Mouse (Mus musculus) liver, embryonic 15.5 days (tissue): ENCODE data around the gene Hist1h4m. TPM values are rescaled to one million over a fixed set of nuclear protein-coding genes. Genes with fewer than 3 reads are reported as not detected.
"Not testable (repeated sequence)": the region's sequence is repeated elsewhere in the genome, so short reads cannot be mapped to it uniquely, and the experiment has no call there.

Experiments used
- ATAC-seq: fragments of 200-750 bp; cut with Nextera tagmentation; 2 replicates; pipeline ENCODE4 v1.8.0; 2017; ENCODE audit warnings: moderate number of reproducible peaks, mild to moderate bottlenecking, moderate library complexity; ENCODE audit not compliant: insufficient read depth
- H3K27ac ChIP-seq: fragments of 300-500 bp; sonication (generic); replicated peaks from 2 replicates; pipeline ENCODE4 v1.5.1; 2015; ENCODE audit warnings: mild to moderate bottlenecking, inconsistent platforms
- H3K27me3 ChIP-seq: fragments of 300-500 bp; sonication (generic); 2 replicates; pipeline ENCODE4 v1.6.1; 2015; ENCODE audit warnings: mild to moderate bottlenecking, inconsistent platforms
- H3K36me3 ChIP-seq: fragments of 300-500 bp; sonication (generic); replicated peaks from 2 replicates; pipeline ENCODE4 v1.6.1; 2015; ENCODE audit warnings: moderate library complexity, mild to moderate bottlenecking, inconsistent platforms
- H3K4me1 ChIP-seq: fragments of 300-500 bp; sonication (generic); replicated peaks from 2 replicates; pipeline ENCODE4 v1.6.1; 2015; ENCODE audit warnings: inconsistent platforms
- H3K4me2 ChIP-seq: fragments of 300-500 bp; sonication (generic); 2 replicates; pipeline ENCODE4 v1.6.1; 2015; ENCODE audit warnings: moderate library complexity, mild to moderate bottlenecking, inconsistent platforms
- H3K4me3 ChIP-seq: fragments of 300-500 bp; sonication (generic); replicated peaks from 2 replicates; pipeline ENCODE4 v1.5.1; 2015; ENCODE audit warnings: mild to moderate bottlenecking, inconsistent platforms
- H3K9ac ChIP-seq: fragments of 300-500 bp; sonication (generic); 2 replicates; pipeline ENCODE4 v1.6.1; 2015; ENCODE audit warnings: moderate library complexity, mild to moderate bottlenecking, inconsistent platforms
- H3K9me3 ChIP-seq: fragments of 300-500 bp; sonication (generic); replicated peaks from 2 replicates; pipeline ENCODE4 v1.6.1; 2016; ENCODE audit warnings: inconsistent platforms
- WGBS: fragments of 180-500 bp; shearing (Covaris S2); methylation state at CpG from one replicate; pipeline ENCODE4 v1.1.7; 2015; ENCODE audit warnings: mixed read lengths; ENCODE audit not compliant: insufficient replicate concordance; 5-methylcytosine and 5-hydroxymethylcytosine counted together
- polyA plus RNA-seq: library from polyadenylated mRNA; unstranded; fragments of >200 nt; fragmentation: Nextera tagmentation; extraction: Ambion mirVana; gene quantifications from 2 replicates; pipeline ENCODE4 v1.2.1, GENCODE M21; 2015

The Hist1h4m gene
- polyA plus RNA-seq, 1 experiment from 2014 or later: not detected

DNA sequence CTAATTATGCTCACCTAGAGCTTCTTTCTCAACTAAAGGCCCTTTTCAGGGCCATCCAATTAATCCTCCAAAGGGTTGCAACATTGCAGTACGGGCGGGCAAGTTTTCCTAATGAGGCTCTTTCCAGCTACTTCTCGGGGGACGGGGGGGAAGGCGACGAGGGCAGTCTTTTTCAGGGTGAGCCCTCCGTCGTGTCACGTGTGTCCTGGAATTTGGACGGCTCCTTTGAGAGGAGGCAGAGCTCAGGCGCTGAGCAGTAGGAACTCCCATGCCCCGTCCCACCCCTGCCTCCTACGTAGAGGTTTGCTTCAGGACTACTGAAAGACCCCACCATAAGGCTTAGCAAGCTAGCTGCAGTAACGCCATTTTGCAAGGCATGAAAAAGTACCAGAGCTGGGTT is 546 bp downstream of the Hist1h4m start:
- H3K36me3 ChIP-seq, H3K9me3 ChIP-seq, H3K27me3 ChIP-seq, H3K4me1 ChIP-seq: not testable (repeated sequence)
- Histone ChIP-seq H3K27ac (peak overlapping the region; percentile 88), H3K4me3 (peak overlapping the region; percentile 36), H3K9ac (peak overlapping the region; percentile 27; the same call in 1 of the 2 replicates), H3K4me2 (peak overlapping the region; percentile 50)
- WGBS: 0% methylated on average over 14 of the region's 14 CpGs
- peak; percentile 48 for ATAC-seq

DNA sequence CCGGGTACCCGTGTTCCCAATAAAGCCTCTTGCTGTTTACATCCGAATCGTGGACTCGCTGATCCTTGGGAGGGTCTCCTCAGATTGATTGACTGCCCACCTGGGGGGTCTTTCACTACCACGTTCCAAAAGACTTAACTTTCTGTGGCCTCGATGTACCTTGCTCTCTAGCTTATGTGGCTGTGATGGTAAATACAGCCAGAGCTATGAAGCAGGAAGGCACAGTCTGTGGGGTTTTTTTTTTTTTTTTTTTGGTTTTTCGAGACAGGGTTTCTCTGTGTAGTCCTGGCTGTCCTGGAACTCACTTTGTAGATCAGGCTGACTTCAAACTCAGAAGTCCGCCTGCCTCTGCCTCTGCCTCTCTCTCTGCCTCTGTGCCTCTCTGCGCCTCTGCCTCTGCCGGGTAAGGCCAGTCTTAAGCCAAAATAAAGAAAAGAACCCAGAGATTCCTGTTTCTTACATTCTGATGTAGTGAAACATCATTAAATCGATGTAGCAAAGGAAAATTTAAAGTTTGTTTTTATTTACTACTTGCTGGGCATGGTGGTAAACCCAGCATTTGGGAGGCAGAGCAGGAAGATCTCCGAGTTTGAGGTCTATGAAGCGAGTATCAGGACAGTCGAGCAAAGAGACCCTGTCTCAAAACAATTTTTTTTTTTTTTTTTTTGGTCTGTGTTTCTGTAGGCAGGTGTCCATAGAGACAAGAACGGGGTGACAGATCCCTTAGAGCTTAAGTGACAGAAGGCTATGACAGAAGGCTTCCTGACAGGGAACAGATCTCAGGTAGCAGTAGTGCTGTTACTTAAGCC is 8.7 kb downstream of the Hist1h4m start:
- H3K27ac ChIP-seq, ATAC-seq: not testable (repeated sequence)

DNA sequence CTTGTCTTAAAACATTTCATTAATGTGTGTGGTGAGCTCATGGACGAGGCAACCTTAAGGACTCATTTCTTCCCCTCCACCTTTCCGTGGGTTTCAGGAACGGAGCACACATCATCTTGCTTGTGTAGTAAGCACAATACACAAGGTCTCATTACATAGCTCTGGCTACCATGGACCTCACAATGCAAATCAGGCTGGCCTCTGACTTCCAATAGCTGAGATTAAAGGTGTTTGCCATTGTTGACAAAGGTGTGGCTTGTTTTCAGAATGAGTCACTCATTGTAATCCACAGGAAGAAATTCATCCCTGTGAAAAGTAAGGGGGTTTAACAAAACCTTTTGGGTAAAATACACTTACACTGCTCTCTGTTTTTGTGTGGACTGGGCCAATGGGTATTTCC is 17.0 kb downstream of the Hist1h4m start:
- Histone ChIP-seq H3K27me3 (no peaks in the 10 kb centered on the region), H3K9ac (no peak overlapping the region), H3K4me3 (no peak overlapping the region), H3K27ac (peak overlapping the region; percentile 84; the same call in 1 of the 2 replicates), H3K9me3 (no peaks in the 10 kb centered on the region), H3K4me2 (no peak overlapping the region), H3K4me1 (peaks cover 15% of the 10 kb centered on the region), H3K36me3 (peaks cover 8% of the 10 kb centered on the region; the same call in 1 of the 2 replicates)
- 82% methylated on average over 3 of the region's 3 CpGs for WGBS
- no peak for ATAC-seq

More for the DNA sequence above, 8.7 kb downstream of the Hist1h4m start:
- H3K4me3 ChIP-seq, H3K9ac ChIP-seq, H3K4me2 ChIP-seq, H3K36me3 ChIP-seq, H3K27me3 ChIP-seq, H3K4me1 ChIP-seq, H3K9me3 ChIP-seq: not testable (repeated sequence)
- WGBS: 72% methylated on average over 7 of the region's 16 CpGs

DNA sequence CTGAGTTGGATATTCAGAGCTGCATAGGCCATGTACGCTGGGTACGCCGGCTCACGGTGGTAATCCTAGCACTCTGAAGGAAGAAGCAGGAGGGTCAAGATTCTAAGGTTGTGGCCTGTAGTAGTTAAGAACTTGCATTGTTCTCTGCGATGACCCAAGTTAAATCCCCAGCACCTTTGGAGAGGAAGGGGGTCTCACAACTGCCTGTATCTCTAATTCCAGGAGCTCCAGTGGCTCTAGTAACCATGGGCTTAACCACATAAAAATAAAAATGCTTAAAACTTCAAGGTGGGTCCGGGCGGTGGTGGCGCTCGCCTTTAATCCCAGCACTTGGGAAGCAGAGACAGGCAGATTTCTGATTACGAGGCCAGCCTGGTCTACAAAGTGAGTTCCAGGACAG is 18.8 kb downstream of the Hist1h4m start:
- peaks cover 8% of the 10 kb centered on the region; the same call in 1 of the 2 replicates for H3K36me3 ChIP-seq
- H3K27ac ChIP-seq: peak overlapping the region; percentile 84
- peak overlapping the region; percentile 58 for H3K4me2 ChIP-seq
- H3K9ac ChIP-seq: peak overlapping the region; percentile 54
- H3K4me3 ChIP-seq: peak overlapping the region; percentile 42
- H3K9me3 ChIP-seq: no peaks in the 10 kb centered on the region
- peaks cover 15% of the 10 kb centered on the region for H3K4me1 ChIP-seq
- WGBS: 78% methylated on average over 10 of the region's 10 CpGs
- H3K27me3 ChIP-seq: no peaks in the 10 kb centered on the region
- ATAC-seq: no peak

DNA sequence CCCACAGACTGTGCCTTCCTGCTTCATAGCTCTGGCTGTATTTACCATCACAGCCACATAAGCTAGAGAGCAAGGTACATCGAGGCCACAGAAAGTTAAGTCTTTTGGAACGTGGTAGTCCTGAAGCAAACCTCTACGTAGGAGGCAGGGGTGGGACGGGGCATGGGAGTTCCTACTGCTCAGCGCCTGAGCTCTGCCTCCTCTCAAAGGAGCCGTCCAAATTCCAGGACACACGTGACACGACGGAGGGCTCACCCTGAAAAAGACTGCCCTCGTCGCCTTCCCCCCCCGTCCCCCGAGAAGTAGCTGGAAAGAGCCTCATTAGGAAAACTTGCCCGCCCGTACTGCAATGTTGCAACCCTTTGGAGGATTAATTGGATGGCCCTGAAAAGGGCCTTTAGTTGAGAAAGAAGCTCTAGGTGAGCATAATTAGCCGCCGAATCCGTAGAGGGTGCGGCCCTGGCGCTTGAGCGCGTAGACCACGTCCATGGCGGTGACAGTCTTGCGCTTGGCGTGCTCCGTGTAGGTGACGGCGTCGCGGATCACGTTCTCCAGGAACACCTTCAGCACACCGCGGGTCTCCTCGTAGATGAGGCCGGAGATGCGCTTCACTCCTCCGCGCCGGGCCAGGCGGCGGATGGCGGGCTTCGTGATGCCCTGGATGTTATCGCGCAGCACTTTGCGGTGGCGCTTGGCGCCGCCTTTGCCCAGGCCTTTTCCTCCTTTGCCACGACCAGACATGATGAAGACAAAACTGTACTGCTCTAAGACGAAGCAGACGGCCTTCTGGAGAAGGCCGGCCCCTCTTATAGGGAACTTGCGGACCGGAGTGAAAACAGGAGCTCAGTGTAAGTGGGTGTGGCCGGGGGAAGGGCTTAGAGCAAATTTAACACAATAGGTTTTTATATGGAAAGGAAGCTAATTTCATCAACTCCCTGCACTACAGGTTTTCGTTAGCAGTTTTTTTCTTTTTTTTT is 20.2 kb downstream of the Hist1h4m start, which contains the start of gene Hist1h4n:
TSS of gene Hist1h4n (minus strand) at position 779 of the 977 bp plus-strand sequence.
- not testable (repeated sequence) for H3K9ac ChIP-seq
- H3K4me3 ChIP-seq: peak within 1 kb of the TSS; percentile 37

DNA sequence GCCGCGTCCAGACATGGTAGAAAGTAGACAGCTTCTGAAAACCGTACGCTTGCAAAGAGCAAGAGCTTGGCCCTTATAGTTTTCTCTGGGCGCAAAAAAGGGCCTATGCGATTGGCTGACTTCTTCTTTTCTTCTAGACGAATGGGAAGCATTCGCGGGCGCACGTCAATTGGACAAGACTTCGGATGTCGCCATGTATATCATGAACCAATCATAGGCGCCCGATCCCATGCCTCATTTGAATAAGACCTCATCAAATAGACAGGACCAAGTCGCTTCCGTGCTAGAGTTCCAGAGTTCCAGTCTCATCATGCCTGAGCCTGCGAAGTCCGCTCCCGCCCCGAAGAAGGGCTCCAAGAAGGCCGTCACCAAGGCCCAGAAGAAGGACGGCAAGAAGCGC is 21.9 kb downstream of the Hist1h4m start, which contains the start of the genes Hist1h2ap and Hist1h2br:
TSS of gene Hist1h2ap (minus strand) at position 47 of the 400 bp plus-strand sequence.
TSS of gene Hist1h2br (plus strand) at position 283 of the 400 bp plus-strand sequence.
- H3K27me3 ChIP-seq, H3K4me3 ChIP-seq, H3K9me3 ChIP-seq, H3K36me3 ChIP-seq, H3K9ac ChIP-seq, H3K27ac ChIP-seq, H3K4me2 ChIP-seq: not testable (repeated sequence)
- H3K4me1 ChIP-seq: peaks cover 15% of the 10 kb centered on the region
- WGBS: no CpG with 5 or more reads among the region's 24 CpGs
- peak; percentile 84 for ATAC-seq

More for the DNA sequence above, 20.2 kb downstream of the Hist1h4m start, which contains the start of gene Hist1h4n:
- H3K9me3 ChIP-seq, H3K36me3 ChIP-seq, H3K27me3 ChIP-seq: not testable (repeated sequence)
- peaks cover 15% of the 10 kb centered on the region for H3K4me1 ChIP-seq
- 0% methylated on average over 24 of the region's 58 CpGs for WGBS
- peak within 1 kb of the TSS; percentile 81 for H3K27ac ChIP-seq
- peak within 1 kb of the TSS; percentile 50 for H3K4me2 ChIP-seq
- peak; percentile 63 for ATAC-seq

DNA sequence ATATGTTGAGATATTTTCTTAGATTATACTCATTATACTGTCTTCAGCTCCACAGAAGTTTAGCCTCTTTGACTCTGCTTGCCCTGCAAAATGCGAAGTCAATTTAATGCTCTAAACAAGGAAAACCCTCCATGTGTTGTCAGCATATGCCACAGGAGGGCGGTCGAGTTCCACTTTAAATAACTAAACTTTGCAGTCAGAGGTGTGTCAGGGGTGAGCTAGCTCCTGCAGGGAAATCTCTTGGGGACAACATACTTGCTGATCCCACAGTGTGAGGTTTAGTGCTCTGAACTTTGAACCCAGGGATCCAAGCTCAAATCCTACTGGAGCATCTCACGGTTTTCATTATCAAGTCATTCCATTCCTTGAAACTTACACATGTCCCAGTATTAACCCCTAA is 29.0 kb downstream of the Hist1h4m start:
- peak; percentile 45; the same call in 1 of the 2 replicates for ATAC-seq
- not testable (repeated sequence) for H3K36me3 ChIP-seq, H3K9me3 ChIP-seq, H3K27me3 ChIP-seq, H3K9ac ChIP-seq, H3K4me2 ChIP-seq, H3K4me1 ChIP-seq, H3K4me3 ChIP-seq, H3K27ac ChIP-seq
- WGBS: no CpG with 5 or more reads among the region's 4 CpGs

DNA sequence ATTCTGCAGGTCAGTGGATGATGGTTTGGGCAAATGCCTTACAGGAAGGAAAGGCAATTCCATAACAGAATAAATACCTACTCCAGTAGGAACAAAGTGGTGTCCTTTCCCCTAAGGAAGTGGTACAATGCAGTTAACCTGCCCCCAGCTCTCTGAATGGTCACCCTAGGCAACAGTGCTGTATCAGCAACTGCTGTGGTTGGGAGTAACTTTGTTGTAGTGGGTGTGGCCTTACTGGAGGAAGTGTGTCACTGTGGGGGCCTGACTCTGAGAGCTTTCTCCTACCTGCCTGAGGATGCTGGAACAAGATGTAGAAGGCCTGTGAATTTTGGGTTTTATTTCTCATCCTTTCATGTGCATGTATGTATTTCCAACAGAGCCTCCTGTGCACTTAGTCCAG is 34.8 kb downstream of the Hist1h4m start:
- H3K4me2 ChIP-seq, H3K4me1 ChIP-seq, H3K36me3 ChIP-seq, H3K9ac ChIP-seq, ATAC-seq, H3K27me3 ChIP-seq, H3K9me3 ChIP-seq, H3K4me3 ChIP-seq, H3K27ac ChIP-seq: not testable (repeated sequence)

DNA sequence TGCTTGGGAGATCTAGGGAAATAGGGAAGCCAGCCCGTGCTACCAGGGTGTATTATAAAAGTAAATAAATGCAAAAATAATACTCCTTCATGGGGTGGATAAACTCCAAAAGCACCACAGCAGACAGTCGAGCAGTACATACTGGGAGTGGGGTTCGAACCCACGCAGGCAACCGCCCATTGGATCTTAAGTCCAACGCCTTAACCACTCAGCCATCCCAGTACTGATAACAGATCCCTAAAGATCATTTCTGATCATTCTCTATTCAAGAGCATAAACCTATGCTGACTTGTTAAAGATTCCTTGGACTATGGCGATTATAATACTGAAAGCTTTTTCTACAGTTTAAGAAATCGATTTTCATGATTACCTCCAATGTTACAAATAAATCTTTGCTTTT is 36.3 kb downstream of the Hist1h4m start:
- no peaks in the 10 kb centered on the region for H3K9me3 ChIP-seq
- no peak for ATAC-seq
- H3K27me3 ChIP-seq: no peaks in the 10 kb centered on the region
- H3K4me2 ChIP-seq: no peak overlapping the region; the same call in 1 of the 2 replicates
- no peak overlapping the region for H3K9ac ChIP-seq
- no peak overlapping the region for H3K4me3 ChIP-seq
- no peaks in the 10 kb centered on the region for H3K36me3 ChIP-seq
- peaks cover 2% of the 10 kb centered on the region; the same call in 1 of the 2 replicates for H3K4me1 ChIP-seq
- WGBS: 31% methylated on average over 8 of the region's 8 CpGs
- no peak overlapping the region for H3K27ac ChIP-seq

DNA sequence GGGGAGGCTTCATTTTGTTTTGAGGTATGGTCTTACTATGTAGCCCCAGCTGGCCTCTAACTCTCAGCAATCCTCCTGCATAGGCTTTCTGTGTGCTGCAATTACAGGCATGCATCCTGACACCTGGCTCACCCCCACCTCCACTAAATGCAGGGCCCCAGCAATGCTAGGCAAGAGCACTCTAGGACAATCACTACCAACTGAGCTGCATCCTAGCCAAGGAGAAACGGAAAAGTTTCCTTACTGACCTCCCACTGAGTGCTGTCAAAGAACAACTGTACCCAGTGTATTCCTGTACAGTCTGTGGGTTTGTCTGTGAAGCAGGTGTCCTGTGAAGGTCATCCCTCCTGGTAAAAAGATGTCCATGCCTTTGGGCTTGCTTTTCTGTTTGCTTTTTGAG is 39.1 kb downstream of the Hist1h4m start:
- not testable (repeated sequence) for H3K36me3 ChIP-seq, H3K4me2 ChIP-seq, H3K4me3 ChIP-seq, ATAC-seq, H3K27ac ChIP-seq, H3K9ac ChIP-seq, H3K27me3 ChIP-seq, H3K9me3 ChIP-seq
- H3K4me1 ChIP-seq: peaks cover 11% of the 10 kb centered on the region; the same call in 1 of the 2 replicates
- WGBS: 57% methylated on average over 1 of the region's 1 CpGs
